ENCODE assay signal across 9 mouse cellular contexts in genomic region chr12:85571312-85571711, GRCm38 (mm10). TPM values are rescaled to one million over a fixed set of nuclear protein-coding genes. Genes with fewer than 3 reads are reported as not detected.
DNase-seq lines count a peak whose midpoint lies in the region; ATAC-seq lines count a peak whose summit lies in the region.
"Had no signal": no experiment of that assay in that cellular context is flagged by ENCODE, and none has a peak within 500 bp of the region (broad histone marks: within the 10 kb centered on the region; RNA-seq: fewer than 3 reads in every experiment).

No protein-coding gene starts in this region.

- WGBS in embryonic facial prominence, embryonic 14.5 days, result 65% methylated on average over 11 of the region's 11 CpGs
- WGBS in embryonic facial prominence, embryonic 10.5 days, result 83% methylated on average over 11 of the region's 11 CpGs
- WGBS in intestine, embryonic 16.5 days, result 66% methylated on average over 11 of the region's 11 CpGs

- peaks cover 8% of the 10 kb centered on the region; the same call in 1 of the 2 replicates for H3K4me1 ChIP-seq in embryonic facial prominence, embryonic 14.5 days (ENCODE audit: control insufficient read depth, insufficient read depth, low read length)
- H3K4me1 ChIP-seq in embryonic facial prominence, embryonic 10.5 days, result peaks cover 18% of the 10 kb centered on the region
- H3K4me1 ChIP-seq in intestine, embryonic 16.5 days (ENCODE audit: control insufficient read depth, insufficient read depth, low read length), result peaks cover 3% of the 10 kb centered on the region; the same call in 1 of the 2 replicates

- H3K27me3 ChIP-seq in embryonic facial prominence, embryonic 14.5 days (replicated peaks; ENCODE audit: control insufficient read depth, insufficient read depth, low read length), result no peaks in the 10 kb centered on the region
- H3K27me3 ChIP-seq in embryonic facial prominence, embryonic 10.5 days (replicated peaks; ENCODE audit: low read depth, poor library complexity, severe bottlenecking), result no peaks in the 10 kb centered on the region
- no peaks in the 10 kb centered on the region for H3K27me3 ChIP-seq in intestine, embryonic 16.5 days (replicated peaks; ENCODE audit: control insufficient read depth, insufficient read depth, low read length)

- no peak overlapping the region for H3K4me3 ChIP-seq in embryonic facial prominence, embryonic 14.5 days (ENCODE audit: low read depth, low read length)
- no peak overlapping the region for H3K4me3 ChIP-seq in embryonic facial prominence, embryonic 10.5 days
- no peak overlapping the region for H3K4me3 ChIP-seq in intestine, embryonic 16.5 days (ENCODE audit: low read length)
- H3K4me3 ChIP-seq: megakaryocyte, embryonic 14.5 days had no signal

- 0 out of 2 replicates have a peak, but pooled peaks have one; percentile 28 for ATAC-seq in embryonic facial prominence, embryonic 14.5 days (ENCODE audit: low read depth)
- no peak for ATAC-seq in intestine, embryonic 16.5 days

- intact Hi-C loops in left cerebral cortex, postnatal 4 days (cut with DNase I), result no loop called here

- peak overlapping the region; percentile 38; the same call in 1 of the 2 replicates for H3K4me2 ChIP-seq in embryonic facial prominence, embryonic 14.5 days (ENCODE audit: low read depth, low read length)
- no peak overlapping the region for H3K4me2 ChIP-seq in intestine, embryonic 16.5 days (ENCODE audit: low read depth, low read length)

- no peaks in the 10 kb centered on the region for H3K36me3 ChIP-seq in embryonic facial prominence, embryonic 14.5 days (ENCODE audit: control insufficient read depth, insufficient read depth, low read length)
- H3K36me3 ChIP-seq in embryonic facial prominence, embryonic 10.5 days (replicated peaks), result no peaks in the 10 kb centered on the region
- no peaks in the 10 kb centered on the region for H3K36me3 ChIP-seq in intestine, embryonic 16.5 days (ENCODE audit: control insufficient read depth, insufficient read depth, low read length)

- peak; percentile 51 for DNase-seq in embryonic facial prominence, embryonic 14.5 days (ENCODE audit: low spot score)
- no peak for DNase-seq in embryonic facial prominence, embryonic 10.5 days (ENCODE audit: low spot score)
- peak; percentile 65 for DNase-seq in 416B (ENCODE audit: low read depth)
- peak; percentile 30 for DNase-seq in cerebellum, adult 9-10 months
- peak; percentile 28 for DNase-seq in heart, adult 8-10 months (ENCODE audit: low spot score)
- DNase-seq in left cerebral cortex, postnatal 4 days, result peak; percentile 81
- DNase-seq in testis, postnatal 10 days (ENCODE audit: low spot score), result peak; percentile 54

- H3K9me3 ChIP-seq in embryonic facial prominence, embryonic 14.5 days (ENCODE audit: control insufficient read depth, low read length), result no peaks in the 10 kb centered on the region
- H3K9me3 ChIP-seq in embryonic facial prominence, embryonic 10.5 days, result no peaks in the 10 kb centered on the region
- no peaks in the 10 kb centered on the region for H3K9me3 ChIP-seq in intestine, embryonic 16.5 days (ENCODE audit: control insufficient read depth, low read length)
- H3K9me3 ChIP-seq: megakaryocyte, embryonic 14.5 days had no signal

- no peak overlapping the region for H3K27ac ChIP-seq in embryonic facial prominence, embryonic 14.5 days (replicated peaks; ENCODE audit: low read depth, low read length)
- no peak overlapping the region for H3K27ac ChIP-seq in embryonic facial prominence, embryonic 10.5 days (replicated peaks)
- no peak overlapping the region for H3K27ac ChIP-seq in intestine, embryonic 16.5 days (ENCODE audit: low read length)

- H3K9ac ChIP-seq in embryonic facial prominence, embryonic 14.5 days (ENCODE audit: low read depth, low read length), result no peak overlapping the region
- no peak overlapping the region for H3K9ac ChIP-seq in intestine, embryonic 16.5 days (ENCODE audit: low read depth, low read length)

RNA-seq across cellular contexts. Expression of gene Jdp2, which starts 27.5 kb away (rescaled TPM):
- polyA plus RNA-seq in embryonic facial prominence, embryonic 14.5 days (2014; fragmentation: Nextera tagmentation; extraction: Ambion mirVana), result 1.7 and 2.4 TPM in 2 replicates
- 0.15 and 0.48 TPM in 2 replicates for polyA plus RNA-seq in embryonic facial prominence, embryonic 10.5 days (2016; fragmentation: Nextera tagmentation; extraction: Ambion mirVana)
- 1 to 10 TPM; 6.5 to 9.2 (median 7.9) TPM for total RNA-seq in heart, adult 8-10 months (2022)
- total RNA-seq in left cerebral cortex, postnatal 4 days (2021), result 10 to 100 TPM; 16.4 to 19.1 TPM
- polyA plus RNA-seq in intestine, embryonic 16.5 days (2015; fragmentation: Nextera tagmentation; extraction: Ambion mirVana), result 0.26 and 0.27 TPM in 2 replicates
